ENCODE assay signal across 10 mouse cellular contexts in genomic region chr7:34438903-34439302, GRCm38 (mm10). TPM values are rescaled to one million over a fixed set of nuclear protein-coding genes. Genes with fewer than 3 reads are reported as not detected.
DNase-seq lines count a peak whose midpoint lies in the region; ATAC-seq and TF ChIP-seq lines count a peak whose summit lies in the region.
"Had no signal": no experiment of that assay in that cellular context is flagged by ENCODE, and none has a peak within 500 bp of the region (broad histone marks: within the 10 kb centered on the region; RNA-seq: fewer than 3 reads in every experiment).

No protein-coding gene starts in this region.

- no peak overlapping the region for H3K4me3 ChIP-seq in heart, embryonic 10.5 days
- H3K4me3 ChIP-seq in limb, embryonic 14.5 days (replicated peaks; ENCODE audit: low read length): no peak overlapping the region
- no peak overlapping the region for H3K4me3 ChIP-seq in limb, embryonic 10.5 days
- H3K4me3 ChIP-seq: heart, embryonic 13.5 days; limb, embryonic 12.5 days had no signal

- WGBS in heart, embryonic 10.5 days: 39% methylated on average over 6 of the region's 6 CpGs
- 32% methylated on average over 6 of the region's 6 CpGs for WGBS in limb, embryonic 14.5 days
- WGBS in limb, embryonic 10.5 days: 51% methylated on average over 6 of the region's 6 CpGs

- no peak for TF ChIP-seq POLR2A in limb, embryonic 14.5 days (IDR thresholded peaks at IDR 0.05; ENCODE audit: borderline replicate concordance, extremely low read depth, insufficient read depth, insufficient read length)

- no peak overlapping the region for H3K27ac ChIP-seq in heart, embryonic 10.5 days
- no peak overlapping the region for H3K27ac ChIP-seq in limb, embryonic 14.5 days (replicated peaks; ENCODE audit: low read depth, low read length)
- H3K27ac ChIP-seq in limb, embryonic 10.5 days: no peak overlapping the region
- H3K27ac ChIP-seq: heart, embryonic 13.5 days; limb, embryonic 12.5 days had no signal

- no peak overlapping the region for H3K9ac ChIP-seq in limb, embryonic 14.5 days (ENCODE audit: low read depth, low read length, severe bottlenecking)
- H3K9ac ChIP-seq: heart, embryonic 13.5 days; limb, embryonic 12.5 days had no signal

- H3K4me2 ChIP-seq in limb, embryonic 14.5 days (replicated peaks; ENCODE audit: low read depth, low read length, severe bottlenecking): no peak overlapping the region
- H3K4me2 ChIP-seq: heart, embryonic 13.5 days; limb, embryonic 12.5 days had no signal

- ATAC-seq in limb, embryonic 14.5 days (ENCODE audit: low FRiP score, low read depth): no peak

- no peaks in the 10 kb centered on the region for H3K36me3 ChIP-seq in heart, embryonic 10.5 days
- H3K36me3 ChIP-seq in limb, embryonic 14.5 days (ENCODE audit: control insufficient read depth, insufficient read depth, low read length): no peaks in the 10 kb centered on the region
- H3K36me3 ChIP-seq in limb, embryonic 10.5 days: no peaks in the 10 kb centered on the region
- H3K36me3 ChIP-seq: heart, embryonic 13.5 days; limb, embryonic 12.5 days had no signal

- H3K9me3 ChIP-seq in heart, embryonic 10.5 days: no peaks in the 10 kb centered on the region
- H3K9me3 ChIP-seq in limb, embryonic 14.5 days (ENCODE audit: control insufficient read depth, low read length): no peaks in the 10 kb centered on the region
- H3K9me3 ChIP-seq in limb, embryonic 10.5 days (replicated peaks): no peaks in the 10 kb centered on the region
- H3K9me3 ChIP-seq: heart, embryonic 13.5 days; limb, embryonic 12.5 days had no signal

- H3K4me1 ChIP-seq in heart, embryonic 10.5 days: no peaks in the 10 kb centered on the region
- H3K4me1 ChIP-seq in limb, embryonic 14.5 days (ENCODE audit: control insufficient read depth, insufficient read depth, low read length): no peaks in the 10 kb centered on the region
- no peaks in the 10 kb centered on the region for H3K4me1 ChIP-seq in limb, embryonic 10.5 days
- H3K4me1 ChIP-seq: heart, embryonic 13.5 days; limb, embryonic 12.5 days had no signal

- 0 out of 2 replicates have a peak, but pooled peaks cover 2% of the 10 kb centered on the region for H3K27me3 ChIP-seq in heart, embryonic 10.5 days (ENCODE audit: insufficient read depth, poor library complexity, severe bottlenecking)
- no peaks in the 10 kb centered on the region for H3K27me3 ChIP-seq in limb, embryonic 14.5 days (ENCODE audit: control insufficient read depth, insufficient read depth, low read length)
- no peaks in the 10 kb centered on the region for H3K27me3 ChIP-seq in limb, embryonic 10.5 days (ENCODE audit: low read depth, poor library complexity, severe bottlenecking)
- H3K27me3 ChIP-seq: limb, embryonic 12.5 days had no signal

- DNase-seq in heart, adult 18-20 months: peak; percentile 1 to 50
- no peak for DNase-seq in heart, embryonic 10.5 days (ENCODE audit: low spot score)
- DNase-seq in limb, embryonic 14.5 days (ENCODE audit: low spot score): peak; percentile 83
- DNase-seq in limb, embryonic 10.5 days (ENCODE audit: low spot score): no peak
- DNase-seq in adipocyte (ENCODE audit: low spot score): peak; percentile 38
- DNase-seq in mesoderm, embryonic 11.5 days (ENCODE audit: low read depth, low spot score): peak; percentile 43
- no peak for DNase-seq in urinary bladder, postnatal 25 days (ENCODE audit: low spot score)
- no peak for DNase-seq in ovary, postnatal 36 days (ENCODE audit: low spot score)

RNA-seq across cellular contexts. Expression of gene Lsm14a, which starts 45.8 kb away (rescaled TPM):
- total RNA-seq in heart, adult 18-20 months (2021): 10 to 100 TPM; 84.8 to 86.9 TPM
- 67.4 and 84.3 TPM in 2 replicates for polyA plus RNA-seq in heart, embryonic 10.5 days (2016; fragmentation: Nextera tagmentation; extraction: Ambion mirVana)
- polyA plus RNA-seq in limb, embryonic 14.5 days (2012; rRNA removed): 87.0 and 92.4 TPM in 2 replicates
- 64.6 and 65.8 TPM in 2 replicates for polyA plus RNA-seq in limb, embryonic 14.5 days (2014; fragmentation: Nextera tagmentation; extraction: Ambion mirVana)
- polyA plus RNA-seq in limb, embryonic 10.5 days (2016; fragmentation: Nextera tagmentation; extraction: Ambion mirVana): 91.6 and 96.3 TPM in 2 replicates

Comparison
In these comparisons a context has a peak if more than half of its experiments do, and no peak if none do; other contexts are left out.
1. DNase-seq: peak in heart, adult 18-20 months (2 of 2), limb, embryonic 14.5 days (single experiment), adipocyte (single experiment) and mesoderm, embryonic 11.5 days (single experiment); none in heart, embryonic 10.5 days (single experiment), limb, embryonic 10.5 days (single experiment), urinary bladder, postnatal 25 days (single experiment) and ovary, postnatal 36 days (single experiment).